Mouse (Mus musculus) testis, postnatal 14 days (tissue): ENCODE measurements around the gene Shc4.

Experiments used
- DNase-seq: peaks from one replicate; pipeline ENCODE4 v3.0.0; 2021; ENCODE audit warnings: low spot score

The Shc4 gene

GRCm38 (mm10) chr2:125724086-125724430 is at the start of gene Shc4:
TSS of gene Shc4 (minus strand) at chr2:125724148.
- no peak for DNase-seq

DNA sequence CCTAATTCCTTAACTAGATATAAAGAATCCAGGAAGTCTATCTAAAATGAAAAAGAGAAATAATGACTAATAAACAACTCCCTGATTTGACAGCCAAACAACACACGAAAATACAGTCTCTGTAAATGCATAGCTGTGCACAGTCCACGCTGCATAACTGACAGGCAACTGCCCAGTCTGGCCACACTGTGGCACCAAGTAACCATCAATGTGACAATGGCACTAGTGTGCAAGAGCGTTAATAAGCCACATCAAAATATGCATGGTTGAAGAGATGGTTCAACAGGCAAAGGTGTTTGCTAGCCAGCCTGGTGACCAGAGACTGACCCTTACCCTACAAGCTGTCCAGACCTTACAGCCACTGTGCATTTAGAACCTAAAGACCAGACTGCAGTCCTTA is 41.1 kb upstream of the Shc4 start:
- no peak for DNase-seq

GRCm38 (mm10) chr2:125764531-125764930 is 40.6 kb upstream of the Shc4 start:
- no peak for DNase-seq

DNA sequence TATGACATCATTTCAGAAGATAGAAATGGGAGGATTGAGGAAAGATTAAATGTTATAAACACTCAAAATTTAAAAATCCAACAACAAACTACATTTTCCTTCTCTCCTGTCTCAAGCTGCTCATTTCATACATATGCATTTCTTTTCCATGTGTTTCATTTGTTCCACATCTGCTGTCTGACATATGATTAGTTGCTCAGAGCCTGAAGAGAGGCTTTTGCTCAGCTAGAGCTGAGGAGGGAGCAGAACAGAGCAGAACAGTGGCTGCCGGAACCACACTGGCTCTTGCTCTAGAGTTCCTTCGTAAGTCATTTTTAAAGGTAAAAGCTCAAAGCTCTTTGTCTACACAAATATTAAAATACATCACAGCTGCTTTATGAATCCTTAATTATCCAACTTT is 25.4 kb upstream of the Shc4 start:
- no peak for DNase-seq

DNA sequence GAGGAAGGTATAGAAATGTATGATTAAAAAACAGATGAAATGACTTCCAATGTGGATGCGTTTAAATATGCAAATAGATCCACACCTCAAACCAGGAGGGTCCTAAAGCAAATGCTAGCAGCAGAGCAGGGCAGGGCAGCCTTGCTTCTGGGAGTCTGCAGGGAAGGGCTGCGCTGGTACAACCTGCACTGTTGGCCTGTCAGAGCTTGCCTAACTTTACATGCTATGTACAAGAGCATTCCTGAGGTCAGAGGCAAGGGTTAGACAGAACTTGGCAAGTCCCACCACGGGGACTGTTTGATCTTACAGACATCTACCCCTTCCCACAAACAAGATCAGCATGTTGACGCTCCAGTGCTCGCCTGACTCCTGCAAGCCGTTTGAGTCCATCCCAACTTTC is 15.4 kb upstream of the Shc4 start:
- DNase-seq = no peak

GRCm38 (mm10) chr2:125738718-125739117 is 14.8 kb upstream of the Shc4 start:
- DNase-seq = no peak

DNA sequence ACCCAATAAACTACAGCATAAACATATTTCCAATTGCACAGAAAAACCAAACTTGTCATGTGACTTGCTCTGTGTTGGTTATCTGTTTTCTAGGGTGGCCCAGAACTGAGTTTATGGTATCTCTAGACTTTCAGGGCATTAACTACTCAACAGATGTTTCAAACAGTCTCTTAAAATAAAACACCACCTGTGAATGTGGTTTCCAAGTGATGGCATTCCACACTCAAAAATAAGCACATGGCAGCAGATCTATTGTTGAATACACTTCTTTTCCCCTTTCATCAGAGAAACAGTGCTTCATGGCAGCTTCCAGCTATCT is 12.0 kb upstream of the Shc4 start:
- no peak for DNase-seq

GRCm38 (mm10) chr2:125735333-125736024 is 11.5 kb upstream of the Shc4 start:
- no peak for DNase-seq

- no peak for DNase-seq
Observed at GRCm38 (mm10) chr2:125734741-125735140, 10.8 kb upstream of the Shc4 start.

- peak; percentile 88 for DNase-seq
Observed at GRCm38 (mm10) chr2:125731763-125732560, 8.0 kb upstream of the Shc4 start.

DNA sequence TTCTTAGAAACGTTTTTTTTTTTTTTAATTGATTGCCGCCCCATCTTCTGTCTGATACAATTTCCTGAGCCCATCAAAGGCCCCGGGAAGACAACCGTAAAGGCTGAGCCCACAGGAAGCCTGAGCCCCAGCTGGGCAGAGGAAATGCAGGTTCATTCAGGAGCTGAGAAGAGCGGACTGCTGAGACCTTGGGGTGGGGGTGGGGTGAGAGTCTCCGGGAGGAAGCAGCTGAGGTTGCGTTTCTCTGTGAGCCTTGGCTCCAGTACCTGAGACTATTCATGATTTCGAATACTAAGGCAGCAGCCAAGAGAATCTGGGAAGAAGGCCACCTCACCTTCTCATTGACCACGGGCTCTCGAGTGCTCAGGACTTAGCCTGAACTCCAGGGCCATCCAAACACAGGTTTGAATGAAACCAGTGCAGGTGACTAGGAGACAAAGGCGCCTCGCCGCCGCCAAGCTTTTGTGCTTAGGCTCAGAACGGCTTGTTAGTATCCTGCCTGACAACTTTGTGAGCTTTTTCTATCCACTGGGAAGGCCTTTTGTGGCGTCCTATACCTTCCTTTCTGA is 682 bp upstream of the Shc4 start:
- DNase-seq = no peak

DNA sequence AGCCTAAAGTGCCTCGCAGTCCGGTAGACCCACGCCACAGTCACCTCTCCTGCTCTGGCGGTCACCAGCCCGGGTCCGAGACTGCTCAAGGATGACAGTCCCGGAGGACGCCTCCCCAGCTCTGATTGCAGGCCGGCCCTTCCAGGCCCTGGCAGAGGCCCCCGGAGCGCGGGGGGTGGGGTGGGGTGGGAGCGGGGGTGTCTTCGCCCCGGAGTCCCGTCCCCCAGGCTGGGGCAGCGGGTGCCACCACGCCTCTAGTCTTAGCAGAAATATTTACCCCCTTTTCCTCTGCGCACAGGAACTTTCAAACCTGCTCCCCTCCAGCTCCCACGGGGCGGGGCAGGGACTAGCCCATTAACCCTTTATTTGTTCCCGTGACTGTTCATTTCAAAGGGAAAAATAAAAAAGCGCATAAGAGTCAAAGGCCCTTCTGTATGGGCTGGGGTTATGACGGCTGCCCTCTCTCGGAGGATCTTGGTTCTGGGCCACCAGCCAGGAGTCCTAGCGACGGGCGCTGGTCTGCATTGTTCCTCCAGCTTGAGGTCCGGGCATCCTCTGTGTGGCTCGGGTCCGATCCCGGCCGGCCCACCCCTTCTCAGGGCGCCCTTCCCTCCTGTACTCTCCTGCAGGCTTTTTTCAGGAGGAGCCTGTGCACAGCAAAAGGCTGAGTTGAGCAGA is 401 bp downstream of the Shc4 start:
- DNase-seq = peak; percentile 52

DNA sequence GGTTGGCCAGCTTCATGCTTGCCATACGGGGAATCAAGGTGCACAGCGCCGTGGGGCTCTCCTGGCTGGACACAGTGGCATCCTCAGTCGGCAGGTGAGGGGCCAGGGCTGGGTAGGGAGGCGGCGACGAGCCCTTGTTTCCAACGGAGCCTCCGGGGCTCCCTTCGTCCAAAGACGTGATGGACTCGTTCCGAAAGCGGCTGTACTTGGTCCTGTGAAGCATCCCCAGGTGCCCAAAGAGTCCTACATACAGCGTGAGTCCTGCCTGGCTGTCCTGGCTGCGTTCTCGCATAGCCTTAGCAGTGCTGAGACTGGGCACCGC is 901 bp downstream of the Shc4 start:
- no peak for DNase-seq

DNA sequence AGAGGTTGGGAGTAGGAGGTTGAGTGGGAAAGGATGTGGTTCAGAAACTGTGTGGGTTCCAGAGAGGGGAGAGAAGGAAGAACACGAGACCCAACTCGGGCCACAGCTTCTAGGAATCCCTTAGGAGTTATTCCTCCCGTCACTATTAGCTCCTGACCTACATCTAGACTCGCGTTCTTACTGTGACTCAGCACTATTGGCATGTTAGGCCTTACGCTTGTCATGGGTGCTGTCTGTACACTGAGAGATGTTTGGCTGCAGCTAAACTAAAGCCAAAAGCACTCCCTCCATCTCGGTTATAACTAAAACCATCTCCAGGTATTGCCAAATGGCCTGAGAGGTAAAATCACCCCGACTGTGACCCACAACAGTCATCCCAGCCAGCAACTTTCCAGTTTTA is 7.3 kb downstream of the Shc4 start:
- DNase-seq = no peak

GRCm38 (mm10) chr2:125706510-125706921 is 17.4 kb downstream of the Shc4 start:
- no peak for DNase-seq

DNA sequence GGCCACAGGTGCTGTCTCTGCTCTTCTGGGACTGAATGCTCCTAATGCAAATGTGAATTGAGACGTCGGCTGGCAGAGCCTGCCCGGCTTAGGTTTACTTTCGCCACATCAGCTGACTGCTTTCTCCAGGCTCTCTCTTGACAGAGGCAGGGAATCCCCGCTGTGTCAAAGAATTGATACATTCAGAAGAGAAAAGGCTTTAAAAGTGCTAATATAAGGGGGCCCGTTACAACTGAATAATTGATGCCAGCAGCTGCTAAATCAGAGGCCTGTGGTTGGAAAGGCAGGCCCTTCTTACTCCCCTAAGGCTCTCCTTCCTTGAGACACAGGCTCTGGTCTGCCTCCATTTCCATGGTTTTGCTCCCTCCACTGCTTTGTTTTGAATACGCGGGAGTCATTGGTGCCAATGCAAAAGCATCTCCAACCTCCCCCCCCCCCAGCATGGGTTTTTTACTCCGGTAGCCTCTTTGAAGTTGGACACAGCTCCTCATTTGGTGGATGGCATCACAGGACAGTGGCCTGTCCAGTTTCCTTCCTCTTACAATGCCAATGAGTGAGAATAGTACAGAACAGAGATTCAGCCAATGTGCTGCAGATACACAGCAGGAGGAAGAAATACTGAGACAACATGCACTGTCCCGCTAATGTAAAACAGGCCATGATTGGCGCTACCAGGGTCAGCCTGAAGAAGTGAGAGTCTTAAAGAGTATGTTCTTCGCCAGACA is 18.9 kb downstream of the Shc4 start:
- DNase-seq = no peak

GRCm38 (mm10) chr2:125702851-125703250 is 21.1 kb downstream of the Shc4 start:
- DNase-seq = no peak

DNA sequence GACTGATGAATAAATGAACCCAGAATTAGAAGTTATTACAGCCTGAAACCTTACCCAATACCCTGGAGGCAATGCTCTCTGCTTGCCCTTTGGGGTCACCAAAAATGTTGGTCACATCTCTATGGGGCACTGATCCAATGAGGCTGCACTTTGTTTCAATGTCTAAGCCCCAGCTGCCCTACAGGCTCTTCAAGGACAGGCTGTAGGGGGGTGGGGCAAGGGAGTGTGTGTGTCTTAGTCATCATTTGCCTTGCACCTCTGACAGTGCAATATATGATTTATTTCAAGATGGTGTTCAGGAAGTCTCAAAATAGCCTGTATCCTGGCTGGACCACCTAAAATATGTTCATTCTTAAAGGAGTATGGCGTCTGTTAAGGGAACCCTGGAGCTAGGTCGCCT is 22.3 kb downstream of the Shc4 start:
- DNase-seq = no peak

DNA sequence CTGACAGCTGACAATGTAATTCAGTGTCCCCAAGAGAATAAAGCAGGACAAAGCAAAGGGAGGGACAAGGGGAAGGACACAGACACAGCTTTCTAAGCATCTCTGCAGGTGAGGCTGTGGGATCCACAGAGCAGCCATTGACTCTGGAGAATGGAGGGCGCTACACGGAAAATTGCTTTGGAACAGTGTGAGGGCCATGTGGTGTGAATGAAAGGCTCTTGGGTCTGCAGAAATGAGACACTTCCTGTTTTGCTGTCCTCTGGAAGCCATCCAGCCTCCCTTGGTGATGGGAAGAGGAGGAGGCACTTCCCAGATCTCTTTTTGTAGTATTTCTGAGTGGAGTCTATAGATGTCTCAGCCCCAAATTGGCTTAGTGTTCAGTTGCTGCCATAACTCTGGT is 27.7 kb downstream of the Shc4 start:
- no peak for DNase-seq

DNA sequence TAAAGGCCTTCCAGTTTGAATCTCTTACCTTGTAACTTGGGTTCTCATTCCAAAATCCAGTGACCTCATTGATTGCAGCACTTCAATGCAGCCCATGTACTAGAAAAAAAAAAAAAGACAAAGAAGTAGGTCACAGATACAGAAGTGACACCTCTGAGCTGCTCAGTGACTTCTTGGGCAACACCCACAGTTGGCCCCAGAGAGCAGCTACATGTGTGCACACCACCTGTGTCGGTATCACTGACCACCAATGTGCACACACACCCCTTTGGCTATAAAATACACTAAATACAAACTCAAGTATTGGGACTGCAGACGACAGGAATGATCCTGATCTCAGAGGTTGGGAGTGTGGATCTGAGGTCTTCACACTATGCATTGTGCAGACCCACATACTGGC is 29.1 kb downstream of the Shc4 start:
- no peak for DNase-seq

- no peak for DNase-seq
Observed at GRCm38 (mm10) chr2:125692010-125692409, 31.9 kb downstream of the Shc4 start.

GRCm38 (mm10) chr2:125685441-125686150 is 38.4 kb downstream of the Shc4 start:
- DNase-seq = peak; percentile 79
